Mouse (Mus musculus) heart, embryonic 14.5 days (tissue): ENCODE results near the gene St6gal1. TPM values are rescaled to one million over a fixed set of nuclear protein-coding genes. Genes with fewer than 3 reads are reported as not detected.

Experiments
- ATAC-seq: fragments of 200-750 bp; cut with Nextera tagmentation; 2 replicates; pipeline ENCODE4 v1.8.0; 2017; ENCODE audit warnings: low read depth, moderate TSS enrichment; ENCODE audit not compliant: insufficient number of reproducible peaks, insufficient read depth, low FRiP score
- H3K27ac ChIP-seq, 2 experiments: fragments of 200-500 bp in 1 of 2; fragments of 300-500 bp in 1 of 2; sonication (generic) in 1 of 2; replicated peaks in 1 of 2; 2 replicates each; pipeline ENCODE4 v1.5.1; 2012 to 2014; ENCODE audit warnings: low read depth in 2 of 2, low read length in 2 of 2, control low read depth in 1 of 2, mild to moderate bottlenecking in 1 of 2, mixed read lengths in 1 of 2; ENCODE audit not compliant: control insufficient read depth in 1 of 2, insufficient read depth in 1 of 2
- H3K27me3 ChIP-seq: fragments of 300-500 bp; sonication (generic); 2 replicates; pipeline ENCODE4 v1.6.1; 2014; ENCODE audit warnings: mild to moderate bottlenecking, low read length, control low read depth; ENCODE audit not compliant: control insufficient read depth, insufficient read depth
- H3K36me3 ChIP-seq: fragments of 300-500 bp; sonication (generic); 2 replicates; pipeline ENCODE4 v1.6.1; 2014; ENCODE audit warnings: mild to moderate bottlenecking, control low read depth, low read length, mixed read lengths; ENCODE audit not compliant: control insufficient read depth, insufficient read depth
- H3K4me1 ChIP-seq, 2 experiments: fragments of 200-500 bp in 1 of 2; fragments of 300-500 bp in 1 of 2; sonication (generic) in 1 of 2; 2 replicates each; pipeline ENCODE4 v1.6.1; 2012 to 2014; ENCODE audit warnings: low read length in 2 of 2, control low read depth in 1 of 2, mixed read lengths in 1 of 2; ENCODE audit not compliant: control insufficient read depth in 2 of 2, insufficient read depth in 2 of 2
- H3K4me2 ChIP-seq: fragments of 300-500 bp; sonication (generic); 2 replicates; pipeline ENCODE4 v1.6.1; 2014; ENCODE audit warnings: mild to moderate bottlenecking, low read length
- H3K4me3 ChIP-seq, 2 experiments: fragments of 200-500 bp in 1 of 2; fragments of 300-500 bp in 1 of 2; sonication (generic) in 1 of 2; 2 replicates each; pipeline ENCODE4 v1.5.1; 2012 to 2014; ENCODE audit warnings: low read length in 2 of 2, mild to moderate bottlenecking in 2 of 2, control low read depth in 1 of 2, low read depth in 1 of 2, moderate library complexity in 1 of 2; ENCODE audit not compliant: control insufficient read depth in 1 of 2, insufficient read depth in 1 of 2
- H3K9ac ChIP-seq: fragments of 300-500 bp; sonication (generic); 2 replicates; pipeline ENCODE4 v1.6.1; 2014; ENCODE audit warnings: mild to moderate bottlenecking, low read length
- H3K9me3 ChIP-seq: fragments of 300-500 bp; sonication (generic); 2 replicates; pipeline ENCODE4 v1.6.1; 2016; ENCODE audit warnings: low read length, control low read depth; ENCODE audit not compliant: control insufficient read depth
- WGBS: fragments of 180-500 bp; shearing (Covaris S2); extraction: QIAGEN DNeasy Blood & Tissue Kit; methylation state at CpG from one replicate; pipeline ENCODE4 v1.1.7; 2014; 5-methylcytosine and 5-hydroxymethylcytosine counted together
- polyA plus RNA-seq: library from polyadenylated mRNA; unstranded; fragments of >200 nt; fragmentation: Nextera tagmentation; extraction: Ambion mirVana; gene quantifications from 2 replicates; pipeline ENCODE4 v1.2.1, GENCODE M21; 2014

Gene St6gal1
- polyA plus RNA-seq, 1 experiment from 2014 or later: 16.2 TPM

GRCm38 (mm10) chr16:23337317-23337716 is 112.8 kb downstream of the St6gal1 start:
- Histone ChIP-seq H3K36me3 (peaks cover 5% of the 10 kb centered on the region; the same call in 1 of the 2 replicates), H3K4me3 (no peak overlapping the region), H3K4me2 (no peak overlapping the region), H3K4me1 (peaks cover 2 to 7% of the 10 kb centered on the region in 2 experiments; a peak in 1 of 4 replicates), H3K9me3 (no peaks in the 10 kb centered on the region), H3K9ac (no peak overlapping the region), H3K27ac (no peak overlapping the region), H3K27me3 (no peaks in the 10 kb centered on the region)
- WGBS: 50% methylated on average over 4 of the region's 4 CpGs
- no peak for ATAC-seq

GRCm38 (mm10) chr16:23341254-23341653 is 116.7 kb downstream of the St6gal1 start:
- no peak overlapping the region for H3K9ac ChIP-seq
- H3K4me3 ChIP-seq: no peak overlapping the region
- H3K4me1 ChIP-seq: no peaks in the 10 kb centered on the region
- H3K36me3 ChIP-seq: 0 out of 2 replicates have a peak, but pooled peaks cover 5% of the 10 kb centered on the region
- ATAC-seq: no peak
- no peak overlapping the region for H3K27ac ChIP-seq
- WGBS: 95% methylated on average over 2 of the region's 2 CpGs
- no peaks in the 10 kb centered on the region for H3K9me3 ChIP-seq
- H3K4me2 ChIP-seq: no peak overlapping the region
- H3K27me3 ChIP-seq: no peaks in the 10 kb centered on the region

GRCm38 (mm10) chr16:23350802-23351201 is 126.3 kb downstream of the St6gal1 start:
- 29% methylated on average over 2 of the region's 2 CpGs for WGBS
- H3K9ac ChIP-seq: no peak overlapping the region
- H3K27ac ChIP-seq: no peak overlapping the region
- no peaks in the 10 kb centered on the region for H3K27me3 ChIP-seq
- H3K4me3 ChIP-seq: no peak overlapping the region
- H3K4me2 ChIP-seq: no peak overlapping the region
- no peak for ATAC-seq
- H3K9me3 ChIP-seq: no peaks in the 10 kb centered on the region
- no peaks in the 10 kb centered on the region for H3K4me1 ChIP-seq
- H3K36me3 ChIP-seq: peaks cover under 1% of the 10 kb centered on the region; the same call in 1 of the 2 replicates

- H3K4me1 ChIP-seq: no peaks in the 10 kb centered on the region
- H3K27ac ChIP-seq: no peak overlapping the region
- no peak overlapping the region for H3K4me2 ChIP-seq
- H3K9me3 ChIP-seq: no peaks in the 10 kb centered on the region
- H3K9ac ChIP-seq: no peak overlapping the region
- no peak for ATAC-seq
- no peak overlapping the region for H3K4me3 ChIP-seq
- WGBS: 68% methylated on average over 4 of the region's 4 CpGs
- peaks cover 17% of the 10 kb centered on the region for H3K36me3 ChIP-seq
- H3K27me3 ChIP-seq: no peaks in the 10 kb centered on the region
These were observed 136.5 kb downstream of the St6gal1 start for GRCm38 (mm10) chr16:23361031-23361430.

GRCm38 (mm10) chr16:23361434-23361970 is 137.0 kb downstream of the St6gal1 start:
- no peak overlapping the region for H3K27ac ChIP-seq
- H3K27me3 ChIP-seq: no peaks in the 10 kb centered on the region
- H3K36me3 ChIP-seq: peaks cover 12% of the 10 kb centered on the region
- no peak overlapping the region for H3K9ac ChIP-seq
- H3K4me1 ChIP-seq: no peaks in the 10 kb centered on the region
- H3K4me2 ChIP-seq: no peak overlapping the region
- H3K9me3 ChIP-seq: no peaks in the 10 kb centered on the region
- WGBS: 67% methylated on average over 3 of the region's 3 CpGs
- ATAC-seq: no peak
- H3K4me3 ChIP-seq: no peak overlapping the region

- Histone ChIP-seq H3K36me3 (no peaks in the 10 kb centered on the region), H3K27ac (no peak overlapping the region), H3K9me3 (no peaks in the 10 kb centered on the region), H3K27me3 (no peaks in the 10 kb centered on the region), H3K4me3 (no peak overlapping the region), H3K4me2 (no peak overlapping the region), H3K4me1 (no peaks in the 10 kb centered on the region), H3K9ac (no peak overlapping the region)
- 65% methylated on average over 2 of the region's 2 CpGs for WGBS
- no peak for ATAC-seq
These were observed 139.9 kb downstream of the St6gal1 start for GRCm38 (mm10) chr16:23364328-23364990.

GRCm38 (mm10) chr16:23369124-23369523 is 144.6 kb downstream of the St6gal1 start:
- no peak overlapping the region for H3K4me2 ChIP-seq
- ATAC-seq: no peak
- H3K36me3 ChIP-seq: no peaks in the 10 kb centered on the region
- H3K9me3 ChIP-seq: no peaks in the 10 kb centered on the region
- H3K27me3 ChIP-seq: no peaks in the 10 kb centered on the region
- 47% methylated on average over 3 of the region's 3 CpGs for WGBS
- H3K4me1 ChIP-seq: no peaks in the 10 kb centered on the region
- H3K27ac ChIP-seq: no peak overlapping the region
- H3K4me3 ChIP-seq: no peak overlapping the region
- no peak overlapping the region for H3K9ac ChIP-seq

- H3K9ac ChIP-seq: no peak overlapping the region
- H3K4me3 ChIP-seq: no peak overlapping the region
- H3K4me2 ChIP-seq: no peak overlapping the region
- H3K27ac ChIP-seq: no peak overlapping the region
- no peaks in the 10 kb centered on the region for H3K27me3 ChIP-seq
- H3K9me3 ChIP-seq: no peaks in the 10 kb centered on the region
- no peaks in the 10 kb centered on the region for H3K36me3 ChIP-seq
- ATAC-seq: no peak
- H3K4me1 ChIP-seq: no peaks in the 10 kb centered on the region
- WGBS: 76% methylated on average over 7 of the region's 7 CpGs
These were observed 146.2 kb downstream of the St6gal1 start for GRCm38 (mm10) chr16:23370724-23371123.
